Mouse (Mus musculus) kidney, postnatal 0 days (tissue): Measurements from ENCODE around the gene Ppil1. TPM values are rescaled to one million over a fixed set of nuclear protein-coding genes. Genes with fewer than 3 reads are reported as not detected.
"Not testable (repeated sequence)": the region's sequence is repeated elsewhere in the genome, so short reads cannot be mapped to it uniquely, and the experiment has no call there.

ENCODE experiments used
- ATAC-seq: fragments of 200-750 bp; cut with Nextera tagmentation; replicated peaks from 2 replicates; pipeline ENCODE4 v1.8.0; 2017; ENCODE audit warnings: low read depth, moderate number of reproducible peaks, moderate TSS enrichment, moderate library complexity; ENCODE audit not compliant: low FRiP score
- DNase-seq: peaks from one replicate; pipeline ENCODE4 v3.0.0-alpha.2; 2016; ENCODE audit warnings: low spot score
- H3K27ac ChIP-seq: fragments of 300-500 bp; sonication (generic); 2 replicates; pipeline ENCODE4 v1.5.1; 2014; ENCODE audit warnings: mild to moderate bottlenecking
- H3K27me3 ChIP-seq: fragments of 300-500 bp; sonication (generic); 2 replicates; pipeline ENCODE4 v1.6.1; 2014; ENCODE audit warnings: low read length, mixed read lengths; ENCODE audit not compliant: insufficient read depth
- H3K36me3 ChIP-seq: fragments of 300-500 bp; sonication (generic); 2 replicates; pipeline ENCODE4 v1.6.1; 2014; ENCODE audit warnings: low read length, mixed read lengths; ENCODE audit not compliant: insufficient read depth
- H3K4me1 ChIP-seq: fragments of 300-500 bp; sonication (generic); replicated peaks from 2 replicates; pipeline ENCODE4 v1.6.1; 2014; ENCODE audit warnings: antibody characterized with exemption, low read length, mixed read lengths; ENCODE audit not compliant: insufficient read depth
- H3K4me2 ChIP-seq: fragments of 300-500 bp; sonication (generic); 2 replicates; pipeline ENCODE4 v1.6.1; 2014; ENCODE audit warnings: mild to moderate bottlenecking, low read length, moderate library complexity, mixed read lengths
- H3K4me3 ChIP-seq: fragments of 300-500 bp; sonication (generic); replicated peaks from 2 replicates; pipeline ENCODE4 v1.5.1; 2014; ENCODE audit warnings: low read depth, low read length
- H3K9ac ChIP-seq: fragments of 300-500 bp; sonication (generic); 2 replicates; pipeline ENCODE4 v1.6.1; 2014; ENCODE audit warnings: low read depth, low read length
- H3K9me3 ChIP-seq: fragments of 300-500 bp; sonication (generic); replicated peaks from 2 replicates; pipeline ENCODE4 v1.6.1; 2016; ENCODE audit warnings: low read length, inconsistent platforms, mixed read lengths
- CTCF ChIP-seq: IDR thresholded peaks from 2 replicates; pipeline ENCODE4 v1.5.1; 2016; ENCODE audit warnings: antibody characterized with exemption, low read depth, mild to moderate bottlenecking, moderate library complexity
- WGBS: fragments of 180-500 bp; shearing (Covaris S2); extraction: QIAGEN DNeasy Blood & Tissue Kit; methylation state at CpG from one replicate; pipeline ENCODE4 v1.1.7; 2014; 5-methylcytosine and 5-hydroxymethylcytosine counted together
- polyA plus RNA-seq: library from polyadenylated mRNA; unstranded; fragments of >200 nt; fragmentation: Nextera tagmentation; extraction: Ambion mirVana; gene quantifications from 2 replicates; pipeline ENCODE4 v1.2.1, GENCODE M21; 2015

Ppil1 gene
- polyA plus RNA-seq, 1 experiment from 2014 or later = 108 TPM

DNA sequence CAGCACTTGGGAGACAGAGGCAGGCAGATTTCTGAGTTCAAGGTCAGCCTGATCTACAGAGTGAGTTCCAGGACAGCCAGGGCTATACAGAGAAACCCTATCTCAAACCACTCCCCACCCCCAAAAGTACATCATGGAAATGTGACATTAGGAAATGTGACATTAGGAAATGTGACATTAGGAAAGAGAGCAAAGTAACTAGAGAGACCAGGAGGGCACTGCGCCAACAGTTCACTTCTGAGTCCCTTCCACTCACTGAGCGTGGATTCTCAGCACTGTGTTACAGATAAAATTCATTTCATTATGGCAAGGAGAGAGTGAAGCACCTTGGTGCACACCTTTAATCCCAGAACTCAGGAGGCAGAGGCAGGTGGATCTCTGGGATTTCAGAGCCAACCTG, 5.1 kb downstream of the Ppil1 start:
- no peak for DNase-seq
- no peaks in the 10 kb centered on the region for H3K27me3 ChIP-seq
- WGBS = 91% methylated on average over 2 of the region's 2 CpGs
- H3K4me3 ChIP-seq = no peak overlapping the region
- no peak overlapping the region for H3K9ac ChIP-seq
- no peaks in the 10 kb centered on the region for H3K9me3 ChIP-seq
- ATAC-seq = no peak
- no peak overlapping the region for H3K4me2 ChIP-seq
- H3K36me3 ChIP-seq = peaks cover 13% of the 10 kb centered on the region
- H3K27ac ChIP-seq = no peak overlapping the region
- peaks cover 18% of the 10 kb centered on the region; the same call in 1 of the 2 replicates for H3K4me1 ChIP-seq
- no peak for TF ChIP-seq CTCF

DNA sequence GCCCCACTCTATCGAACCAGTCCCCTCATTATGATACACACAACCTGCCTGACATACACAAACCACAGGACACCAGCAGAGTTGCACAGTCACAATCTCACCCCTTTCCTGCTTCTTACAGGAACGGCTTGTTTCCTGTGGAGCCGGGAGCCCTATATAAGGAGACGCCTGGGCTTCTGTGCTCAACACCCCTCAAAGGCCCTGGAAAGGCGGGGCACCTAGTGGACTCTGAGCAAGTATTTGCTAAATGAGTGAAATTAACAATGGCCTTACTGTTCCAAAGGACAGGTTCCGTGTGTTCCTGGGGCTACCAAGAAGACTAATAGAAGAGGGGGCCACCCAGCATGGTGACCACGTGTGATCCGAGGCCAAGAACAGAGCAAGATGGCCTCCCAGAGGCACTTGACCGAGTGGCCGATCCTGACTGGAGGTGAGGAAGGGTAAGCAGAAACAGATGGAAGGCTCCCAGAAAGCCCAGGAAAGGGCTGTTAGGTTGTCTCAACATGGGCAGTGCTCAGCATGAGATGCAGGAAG, 5.9 kb downstream of the Ppil1 start:
- Histone ChIP-seq H3K36me3 (peaks cover 13% of the 10 kb centered on the region), H3K4me1 (peaks cover 15% of the 10 kb centered on the region; the same call in 1 of the 2 replicates), H3K4me2 (no peak overlapping the region)

DNA sequence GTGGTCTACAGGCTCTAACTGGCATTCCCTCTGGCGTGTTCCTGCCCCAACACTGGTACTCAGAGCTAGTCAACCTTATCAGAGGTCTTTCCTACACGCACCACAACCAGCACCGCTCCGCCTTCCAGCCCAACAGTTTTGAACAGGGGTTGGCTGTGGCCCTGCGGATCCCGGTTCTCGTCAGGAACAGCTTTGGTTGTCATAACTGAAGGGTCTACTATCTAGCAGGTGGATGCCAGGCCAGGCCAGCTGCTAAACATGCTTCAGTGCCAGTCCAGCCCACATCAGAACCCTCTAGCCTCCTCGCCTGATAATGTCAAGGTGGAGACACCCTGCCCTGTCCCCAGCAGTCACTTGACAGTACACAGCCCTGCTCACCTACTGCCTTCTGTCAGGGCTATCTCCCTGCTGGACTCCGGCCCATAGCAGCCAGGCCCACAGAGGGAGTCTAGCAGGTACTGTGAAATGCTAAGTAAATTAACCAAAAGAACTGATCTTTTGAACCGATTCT, 6.9 kb downstream of the Ppil1 start:
- 0 out of 2 replicates have a peak, but pooled peaks have one; percentile 5 for ATAC-seq
- whole genome bisulfite sequencing = 59% methylated on average over 10 of the region's 10 CpGs
- Histone ChIP-seq H3K36me3 (peaks cover 13% of the 10 kb centered on the region), H3K27me3 (no peaks in the 10 kb centered on the region), H3K4me1 (peaks cover 10% of the 10 kb centered on the region; the same call in 1 of the 2 replicates), H3K9ac (no peak overlapping the region), H3K4me2 (no peak overlapping the region), H3K9me3 (no peaks in the 10 kb centered on the region), H3K27ac (peak overlapping the region; percentile 21; the same call in 1 of the 2 replicates), H3K4me3 (no peak overlapping the region)
- TF ChIP-seq CTCF = no peak
- DNase-seq = no peak

More for the DNA sequence above, 5.9 kb downstream of the Ppil1 start:
- WGBS = 80% methylated on average over 10 of the region's 10 CpGs
- Histone ChIP-seq H3K27ac (peak overlapping the region; percentile 21; the same call in 1 of the 2 replicates), H3K9me3 (no peaks in the 10 kb centered on the region), H3K27me3 (no peaks in the 10 kb centered on the region), H3K9ac (no peak overlapping the region), H3K4me3 (no peak overlapping the region)
- DNase-seq = no peak
- ATAC-seq = no peak
- TF ChIP-seq CTCF = no peak

DNA sequence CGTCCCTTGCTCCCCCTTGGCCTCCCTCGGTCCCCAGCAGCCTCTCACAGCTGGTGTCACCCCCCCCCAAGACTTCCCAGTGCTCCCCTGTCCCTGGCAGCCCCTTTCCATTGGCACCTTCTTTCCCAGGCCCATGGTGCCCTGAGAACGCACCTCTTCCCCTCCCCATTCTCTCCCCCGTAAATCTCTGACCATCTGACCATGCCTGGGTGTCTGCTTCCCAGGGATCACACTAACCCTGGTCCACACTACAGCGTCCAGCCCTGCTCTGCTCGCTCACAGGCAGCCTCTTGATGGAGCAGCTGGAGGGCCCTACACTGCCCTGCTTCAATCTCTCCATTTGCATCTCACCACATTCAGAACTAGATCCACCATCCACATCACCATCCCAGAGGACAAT, 7.5 kb downstream of the Ppil1 start:
- ATAC-seq (no peak), DNase-seq (no peak)
- TF ChIP-seq CTCF = no peak
- peaks cover 12% of the 10 kb centered on the region for H3K36me3 ChIP-seq
- no peak overlapping the region for H3K4me3 ChIP-seq
- H3K9me3 ChIP-seq = no peaks in the 10 kb centered on the region
- peak overlapping the region; percentile 21; the same call in 1 of the 2 replicates for H3K27ac ChIP-seq
- no peak overlapping the region for H3K4me2 ChIP-seq
- no peaks in the 10 kb centered on the region for H3K27me3 ChIP-seq
- WGBS = 47% methylated on average over 6 of the region's 6 CpGs
- H3K9ac ChIP-seq = no peak overlapping the region
- peaks cover 6% of the 10 kb centered on the region; the same call in 1 of the 2 replicates for H3K4me1 ChIP-seq

DNA sequence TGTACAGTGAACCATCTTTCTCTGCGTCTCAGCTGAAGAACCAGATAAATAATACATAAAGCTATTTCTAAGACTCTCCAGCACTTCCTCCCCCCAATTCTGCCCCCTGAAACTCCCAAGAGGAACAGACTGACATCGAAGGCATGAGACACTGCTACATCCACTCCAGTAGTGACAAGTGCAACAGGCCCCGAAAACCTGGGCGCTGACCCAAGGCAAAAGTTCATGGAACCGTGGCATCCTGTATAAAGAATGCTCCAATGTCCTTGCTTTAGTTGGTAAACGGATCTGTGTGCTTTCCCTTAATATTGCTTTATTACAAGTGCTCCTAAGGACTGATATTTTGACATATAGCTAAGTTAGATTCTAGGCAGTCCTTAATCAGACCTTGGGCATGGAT, 9.2 kb downstream of the Ppil1 start:
- peaks cover 22% of the 10 kb centered on the region for H3K36me3 ChIP-seq

DNA sequence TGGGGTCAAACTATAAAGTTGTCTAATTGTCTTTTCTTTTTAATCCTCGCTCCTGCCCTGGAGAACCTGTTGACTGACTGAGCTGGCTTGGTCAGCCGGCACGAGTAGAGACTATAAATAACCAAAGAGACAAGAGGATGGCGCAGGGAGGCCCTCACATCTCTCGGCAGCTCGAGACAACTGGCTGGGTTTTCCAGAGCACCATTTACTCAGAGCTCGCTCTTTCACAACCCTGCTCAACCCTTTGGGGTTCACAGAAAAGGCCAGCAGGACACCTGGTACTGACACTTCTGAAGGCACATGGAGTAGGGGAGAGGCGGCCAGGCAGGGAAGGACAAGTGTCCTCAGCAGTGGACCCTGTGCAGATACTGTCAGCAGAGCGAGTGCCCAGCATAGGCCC, 10.3 kb downstream of the Ppil1 start:
- no peak for ATAC-seq
- WGBS = 46% methylated on average over 9 of the region's 9 CpGs
- no peaks in the 10 kb centered on the region for H3K9me3 ChIP-seq
- H3K27me3 ChIP-seq = no peaks in the 10 kb centered on the region
- TF ChIP-seq CTCF = no peak
- no peak for DNase-seq
- H3K36me3 ChIP-seq = peaks cover 22% of the 10 kb centered on the region
- H3K4me2 ChIP-seq = no peak overlapping the region
- peaks cover 6% of the 10 kb centered on the region; the same call in 1 of the 2 replicates for H3K4me1 ChIP-seq
- no peak overlapping the region for H3K9ac ChIP-seq
- no peak overlapping the region for H3K27ac ChIP-seq
- H3K4me3 ChIP-seq = no peak overlapping the region

More for the DNA sequence above, 9.2 kb downstream of the Ppil1 start:
- not testable (repeated sequence) for H3K4me2 ChIP-seq, H3K9ac ChIP-seq, DNase-seq, H3K4me1 ChIP-seq, H3K27me3 ChIP-seq, ATAC-seq, H3K27ac ChIP-seq, H3K9me3 ChIP-seq, H3K4me3 ChIP-seq
- WGBS = 50% methylated on average over 6 of the region's 6 CpGs
